Mouse (Mus musculus) heart, embryonic 11.5 days (tissue): ENCODE data around the gene Plvap. TPM values are rescaled to one million over a fixed set of nuclear protein-coding genes. Genes with fewer than 3 reads are reported as not detected.
A peak's percentile ranks its signal among the peaks of the same experiment; 100 is the strongest.

ENCODE experiments used
- ATAC-seq: fragments of 200-750 bp; cut with Nextera tagmentation; replicated peaks from 2 replicates; pipeline ENCODE4 v1.8.0; 2017; ENCODE audit warnings: moderate library complexity; ENCODE audit not compliant: insufficient number of reproducible peaks, low FRiP score, low TSS enrichment
- H3K27ac ChIP-seq: fragments of 300-500 bp; sonication (generic); 2 replicates; pipeline ENCODE4 v1.5.1; 2014; ENCODE audit warnings: mild to moderate bottlenecking, low read depth, low read length
- H3K27me3 ChIP-seq: fragments of 300-500 bp; sonication (generic); 2 replicates; pipeline ENCODE4 v1.6.1; 2014; ENCODE audit warnings: mild to moderate bottlenecking, low read length, mixed read lengths; ENCODE audit not compliant: control insufficient read depth, insufficient read depth
- H3K36me3 ChIP-seq: fragments of 300-500 bp; sonication (generic); 2 replicates; pipeline ENCODE4 v1.6.1; 2014; ENCODE audit warnings: mild to moderate bottlenecking, low read length, moderate library complexity, mixed read lengths; ENCODE audit not compliant: control insufficient read depth, insufficient read depth
- H3K4me1 ChIP-seq: fragments of 300-500 bp; sonication (generic); 2 replicates; pipeline ENCODE4 v1.6.1; 2014; ENCODE audit warnings: low read length; ENCODE audit not compliant: control insufficient read depth, insufficient read depth
- H3K4me2 ChIP-seq: fragments of 300-500 bp; sonication (generic); 2 replicates; pipeline ENCODE4 v1.6.1; 2014; ENCODE audit warnings: mild to moderate bottlenecking, moderate library complexity
- H3K4me3 ChIP-seq: fragments of 300-500 bp; sonication (generic); 2 replicates; pipeline ENCODE4 v1.5.1; 2014; ENCODE audit warnings: low read depth, low read length
- H3K9ac ChIP-seq: fragments of 300-500 bp; sonication (generic); 2 replicates; pipeline ENCODE4 v1.6.1; 2014; ENCODE audit warnings: mild to moderate bottlenecking, low read depth, low read length, moderate library complexity
- H3K9me3 ChIP-seq: fragments of 300-500 bp; sonication (generic); replicated peaks from 2 replicates; pipeline ENCODE4 v1.6.1; 2016; ENCODE audit warnings: low read length; ENCODE audit not compliant: control insufficient read depth
- WGBS: fragments of 180-500 bp; shearing (Covaris S2); extraction: QIAGEN DNeasy Blood & Tissue Kit; methylation state at CpG from one replicate; pipeline ENCODE4 v1.1.7; 2014; ENCODE audit not compliant: insufficient replicate concordance; 5-methylcytosine and 5-hydroxymethylcytosine counted together
- polyA plus RNA-seq: library from polyadenylated mRNA; unstranded; fragments of >200 nt; fragmentation: Nextera tagmentation; extraction: Ambion mirVana; gene quantifications from 2 replicates; pipeline ENCODE4 v1.2.1, GENCODE M21; 2014

Gene Plvap
- polyA plus RNA-seq, 1 experiment from 2014 or later: 148 TPM

GRCm38 (mm10) chr8:71498816-71499690 lies 12.5 kb downstream of the Plvap start:
- peak overlapping the region; percentile 82 for H3K27ac ChIP-seq
- ATAC-seq: peak; percentile 41; the same call in 1 of the 2 replicates
- no peak overlapping the region for H3K9ac ChIP-seq
- H3K4me2 ChIP-seq: peak overlapping the region; percentile 42
- 23% methylated on average over 16 of the region's 16 CpGs for WGBS
- H3K4me3 ChIP-seq: no peak overlapping the region
- peaks cover 36% of the 10 kb centered on the region for H3K4me1 ChIP-seq
- H3K9me3 ChIP-seq: no peaks in the 10 kb centered on the region
- H3K27me3 ChIP-seq: no peaks in the 10 kb centered on the region
- no peaks in the 10 kb centered on the region for H3K36me3 ChIP-seq

DNA sequence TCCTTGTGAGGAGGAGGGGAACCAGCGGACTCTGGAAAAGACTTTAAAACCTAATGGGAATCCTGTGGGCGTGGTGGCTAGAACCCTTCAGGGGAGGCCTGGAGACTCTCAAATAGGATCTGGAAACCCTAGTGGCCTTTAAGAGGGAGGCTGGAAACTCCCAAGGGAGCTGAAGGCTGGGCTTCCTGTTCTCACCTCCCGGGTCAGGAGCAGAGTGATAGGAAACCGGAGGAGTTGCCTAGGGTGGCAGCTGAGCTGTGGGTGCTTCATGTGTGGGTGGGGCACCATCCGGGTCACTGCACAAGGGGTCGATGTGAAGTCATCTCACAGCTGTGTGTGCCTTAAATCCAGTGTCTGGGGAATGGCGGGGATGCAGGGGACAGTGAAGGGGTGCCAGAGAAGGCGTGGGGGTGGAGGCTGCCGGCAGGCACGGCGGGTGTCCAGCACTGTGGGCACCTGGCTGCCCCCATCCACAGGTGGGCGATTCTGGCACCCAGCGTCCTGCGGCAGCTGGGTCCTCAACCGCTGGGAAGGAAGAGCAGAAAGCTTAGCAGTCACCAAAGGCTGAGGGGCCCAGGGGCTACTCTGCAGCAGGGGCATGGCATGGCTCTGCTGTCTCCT lies 13.6 kb downstream of the Plvap start:
- Histone ChIP-seq H3K27ac (peak overlapping the region; percentile 82), H3K4me1 (peaks cover 36% of the 10 kb centered on the region), H3K4me3 (no peak overlapping the region), H3K9ac (peak overlapping the region; percentile 43; the same call in 1 of the 2 replicates), H3K27me3 (no peaks in the 10 kb centered on the region), H3K9me3 (no peaks in the 10 kb centered on the region), H3K36me3 (peaks cover 3% of the 10 kb centered on the region; the same call in 1 of the 2 replicates), H3K4me2 (peak overlapping the region; percentile 42)
- 17% methylated on average over 15 of the region's 15 CpGs for WGBS
- no peak for ATAC-seq

DNA sequence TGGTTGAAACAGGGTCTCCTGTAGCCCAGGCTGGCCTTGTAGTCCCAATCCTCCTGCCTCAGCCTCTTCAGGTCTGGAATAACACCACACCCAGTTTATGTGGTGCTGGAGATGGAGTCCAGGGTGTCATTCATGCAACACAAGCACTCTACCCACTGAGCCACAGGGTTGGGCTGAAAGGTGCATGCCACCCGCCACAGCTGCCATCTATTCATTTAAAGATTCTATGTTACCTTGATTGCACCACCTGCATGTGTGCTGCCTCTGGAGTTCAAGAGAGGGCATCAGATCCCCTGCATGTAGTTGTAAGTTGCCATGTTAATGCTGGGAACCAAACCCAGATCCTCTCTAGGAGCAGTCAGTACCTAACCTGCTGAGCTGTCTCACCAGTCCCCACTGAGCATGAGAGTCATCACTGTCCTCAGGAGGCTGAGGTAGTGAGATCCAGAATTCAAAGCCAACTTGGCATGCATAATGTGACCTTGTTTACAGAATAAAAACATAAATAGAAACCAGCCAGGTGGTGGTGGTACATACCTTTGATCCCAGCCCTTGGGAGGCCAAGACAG lies 14.4 kb downstream of the Plvap start:
- peaks cover 36% of the 10 kb centered on the region for H3K4me1 ChIP-seq
- H3K4me2 ChIP-seq: no peak overlapping the region
- no peak for ATAC-seq
- peaks cover 11% of the 10 kb centered on the region for H3K36me3 ChIP-seq
- H3K9ac ChIP-seq: no peak overlapping the region
- no peaks in the 10 kb centered on the region for H3K27me3 ChIP-seq
- WGBS: 86% methylated on average over 1 of the region's 1 CpGs
- no peak overlapping the region for H3K4me3 ChIP-seq
- peak overlapping the region; percentile 82 for H3K27ac ChIP-seq
- no peaks in the 10 kb centered on the region for H3K9me3 ChIP-seq

DNA sequence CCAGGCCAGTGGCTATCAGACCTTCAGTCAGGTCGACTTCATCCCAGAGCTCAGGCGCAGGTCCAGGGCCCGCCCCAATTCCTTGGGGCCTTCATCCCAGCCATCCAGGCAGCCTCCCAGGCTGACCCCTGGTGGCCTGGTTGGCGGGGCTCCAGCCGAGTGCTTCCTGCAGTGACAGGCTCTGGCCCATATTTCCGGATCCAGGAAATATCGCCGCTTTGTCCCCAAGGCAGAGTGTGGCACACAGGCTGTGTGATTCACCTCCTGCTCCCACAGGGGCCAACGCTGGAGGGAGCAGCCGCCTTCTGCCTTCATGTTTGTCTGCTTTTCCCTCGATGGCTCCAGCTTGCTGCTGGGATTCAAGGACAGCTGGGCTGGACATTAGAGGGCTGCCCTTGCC lies 15.1 kb downstream of the Plvap start:
- WGBS: 38% methylated on average over 11 of the region's 11 CpGs
- Histone ChIP-seq H3K4me3 (no peak overlapping the region), H3K27ac (peak overlapping the region; percentile 82), H3K4me2 (no peak overlapping the region), H3K9me3 (no peaks in the 10 kb centered on the region), H3K27me3 (no peaks in the 10 kb centered on the region), H3K9ac (no peak overlapping the region), H3K4me1 (peaks cover 36% of the 10 kb centered on the region), H3K36me3 (peaks cover 15% of the 10 kb centered on the region)
- ATAC-seq: peak; percentile 32

DNA sequence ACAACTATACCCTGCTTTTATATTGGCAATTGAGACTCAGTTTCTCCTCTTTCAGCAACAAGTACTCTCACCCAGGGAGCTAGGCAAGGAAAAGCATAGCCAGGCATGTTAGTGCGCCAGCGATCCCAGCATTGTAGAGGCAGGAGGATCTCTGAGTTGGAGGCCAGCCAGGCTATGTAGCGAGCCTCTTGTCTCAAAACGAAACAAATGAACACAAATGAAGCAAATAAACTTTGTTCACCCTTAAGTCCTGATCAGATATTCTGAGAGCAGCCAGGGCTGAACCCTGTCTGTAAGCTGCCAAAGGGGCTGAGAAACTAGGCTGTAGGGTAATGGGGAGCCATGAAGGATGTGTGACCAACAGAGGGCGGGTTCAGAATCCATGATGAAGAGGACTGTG lies 15.7 kb downstream of the Plvap start:
- H3K4me3 ChIP-seq: no peak overlapping the region
- peak overlapping the region; percentile 68 for H3K27ac ChIP-seq
- H3K27me3 ChIP-seq: no peaks in the 10 kb centered on the region
- H3K9me3 ChIP-seq: no peaks in the 10 kb centered on the region
- H3K36me3 ChIP-seq: peaks cover 21% of the 10 kb centered on the region
- 84% methylated on average over 5 of the region's 5 CpGs for WGBS
- no peak for ATAC-seq
- no peak overlapping the region for H3K4me2 ChIP-seq
- H3K4me1 ChIP-seq: peaks cover 36% of the 10 kb centered on the region
- H3K9ac ChIP-seq: 0 out of 2 replicates have a peak overlapping the region, but pooled peaks have one; percentile 6

DNA sequence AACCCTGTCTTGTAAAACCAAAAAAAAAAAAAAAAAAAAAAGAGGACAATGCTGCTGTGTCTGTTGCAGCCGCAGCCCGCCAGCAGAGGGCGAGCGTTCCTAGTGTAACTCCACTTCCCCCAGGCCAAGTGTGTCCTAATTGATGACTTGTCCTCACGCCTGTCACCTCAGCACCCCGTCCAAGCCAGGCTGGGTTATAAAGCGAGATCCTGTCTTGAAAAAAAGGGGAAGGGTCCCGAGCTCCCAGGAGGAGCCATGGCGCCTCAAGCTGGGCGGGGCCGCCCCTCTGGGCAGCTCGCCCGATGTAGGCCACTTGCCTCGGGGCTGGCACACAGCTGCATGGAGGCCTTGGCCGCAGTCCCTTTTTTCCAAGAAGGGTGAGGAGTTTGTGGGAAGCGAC lies 16.5 kb downstream of the Plvap start:
- H3K4me1 ChIP-seq: peaks cover 36% of the 10 kb centered on the region
- H3K36me3 ChIP-seq: peaks cover 26% of the 10 kb centered on the region
- 0 out of 2 replicates have a peak, but pooled peaks have one; percentile 29 for ATAC-seq
- no peak overlapping the region for H3K9ac ChIP-seq
- H3K4me3 ChIP-seq: no peak overlapping the region
- no peak overlapping the region for H3K4me2 ChIP-seq
- WGBS: 24% methylated on average over 16 of the region's 16 CpGs
- H3K9me3 ChIP-seq: no peaks in the 10 kb centered on the region
- no peaks in the 10 kb centered on the region for H3K27me3 ChIP-seq
- 0 out of 2 replicates have a peak overlapping the region, but pooled peaks have one; percentile 22 for H3K27ac ChIP-seq

DNA sequence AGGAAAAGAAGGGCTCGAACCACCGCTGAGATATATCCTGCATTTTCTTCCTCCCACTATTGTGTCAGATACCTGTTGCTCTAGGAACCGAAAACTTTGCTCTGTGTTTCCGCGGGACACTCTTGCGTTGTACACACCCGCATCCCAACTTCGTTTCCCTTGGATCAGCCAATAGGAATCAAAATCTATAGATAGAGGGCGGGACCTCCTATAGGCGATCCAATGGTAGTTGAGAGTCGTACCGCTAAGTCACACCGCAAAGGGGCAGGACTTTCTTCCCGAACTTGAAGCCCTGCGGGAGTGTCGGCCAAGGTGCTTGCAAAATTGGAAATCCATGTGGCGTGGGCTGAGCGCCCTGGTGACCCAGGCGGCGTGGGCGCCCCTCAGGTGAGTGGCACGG lies 23.1 kb downstream of the Plvap start:
- ATAC-seq: peak; percentile 82
- Histone ChIP-seq H3K27me3 (no peaks in the 10 kb centered on the region), H3K4me2 (peak overlapping the region; percentile 98), H3K27ac (no peak overlapping the region), H3K36me3 (peaks cover 27% of the 10 kb centered on the region), H3K4me1 (peaks cover 10% of the 10 kb centered on the region), H3K9ac (peak overlapping the region; percentile 82), H3K9me3 (no peaks in the 10 kb centered on the region), H3K4me3 (peak overlapping the region; percentile 91)
- under 1% methylated on average over 22 of the region's 22 CpGs for WGBS

DNA sequence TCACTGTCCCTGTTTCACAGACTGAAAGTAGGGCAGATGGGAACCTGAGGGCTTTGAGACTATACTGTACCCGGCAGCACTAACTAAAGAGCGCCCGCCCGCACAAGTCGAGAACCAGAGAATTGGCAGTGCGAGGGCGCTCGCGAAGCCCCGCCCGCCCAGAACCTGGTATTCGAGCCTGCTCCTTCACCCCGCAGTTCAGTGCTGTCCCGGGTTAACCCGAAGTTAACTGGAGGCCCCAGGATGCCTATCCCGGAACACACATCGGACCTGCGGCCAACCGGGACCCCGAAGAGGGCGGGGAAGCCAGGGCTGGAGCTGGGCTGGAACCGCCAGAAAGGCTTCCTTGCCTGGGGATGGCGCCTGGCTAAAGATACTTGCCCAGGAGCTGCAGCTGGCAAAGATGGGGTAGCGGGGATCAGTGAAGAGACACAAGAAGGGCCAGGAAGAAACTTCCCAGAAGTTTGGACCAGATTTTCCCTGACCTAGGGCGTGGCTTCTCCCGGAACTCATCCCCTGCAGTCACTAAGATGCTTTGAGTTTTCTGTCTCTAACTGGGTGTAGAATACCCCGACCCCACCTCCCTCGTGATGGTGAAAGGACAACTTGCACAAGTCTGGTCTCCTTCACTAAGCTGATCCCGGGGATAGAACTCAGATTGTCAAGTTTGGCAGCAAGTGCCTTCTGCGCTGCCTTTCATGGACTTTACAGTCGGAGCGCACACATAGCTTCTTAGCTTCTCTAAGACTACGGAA lies 23.7 kb downstream of the Plvap start, which contains the start of gene Gtpbp3:
Gene Gtpbp3 (plus strand): TSS at position 413 of the 755 bp plus-strand sequence.
- peaks cover 10% of the 10 kb centered on the region for H3K4me1 ChIP-seq
- H3K27me3 ChIP-seq: no peaks in the 10 kb centered on the region
- no peaks in the 10 kb centered on the region for H3K9me3 ChIP-seq
- H3K4me3 ChIP-seq: peak within 1 kb of the TSS; percentile 91
- peak within 1 kb of the TSS; percentile 82 for H3K9ac ChIP-seq
- peak within 1 kb of the TSS; percentile 62 for H3K27ac ChIP-seq
- ATAC-seq: no peak
- WGBS: under 1% methylated on average over 33 of the region's 33 CpGs
- H3K4me2 ChIP-seq: peak within 1 kb of the TSS; percentile 98
- peaks cover 23% of the 10 kb centered on the region for H3K36me3 ChIP-seq
